Mouse (Mus musculus): Measurements from ENCODE around the gene Vmn1r6. TPM values are rescaled to one million over a fixed set of nuclear protein-coding genes. Genes with fewer than 3 reads are reported as not detected.
"Not testable (repeated sequence)": the region's sequence is repeated elsewhere in the genome, so short reads cannot be mapped to it uniquely, and the experiment has no call there.

Vmn1r6 gene
- total RNA-seq (2021): not detected
- long read RNA-seq, experiment 1: 0 reads
- long read RNA-seq, experiment 2: 0 reads

DNA sequence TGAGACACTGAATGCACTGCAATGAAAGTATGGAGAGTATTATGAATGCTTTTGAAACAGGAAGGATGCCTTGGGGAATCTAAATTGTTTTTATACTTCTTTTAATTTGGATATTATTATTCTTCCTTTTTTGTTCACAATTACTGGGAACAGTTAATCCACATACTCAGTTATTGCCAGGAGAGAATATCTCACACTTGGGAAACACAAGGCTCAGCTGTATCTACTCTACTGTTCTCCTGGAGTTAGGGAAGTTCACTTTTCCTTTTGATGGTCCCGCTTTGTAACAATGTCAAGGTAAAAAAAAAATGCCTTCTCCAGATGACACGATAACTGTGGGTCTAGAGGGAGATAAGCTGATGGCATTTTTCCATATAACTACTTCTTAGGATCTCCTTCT is at the start of gene Vmn1r6:
TSS of gene Vmn1r6 (plus strand) at position 301 of the 400 bp plus-strand sequence.
- intact Hi-C loops (cut with DNase I; ENCODE audit: low total_unique reads): no loop called here
- DNase-seq: no peak

DNA sequence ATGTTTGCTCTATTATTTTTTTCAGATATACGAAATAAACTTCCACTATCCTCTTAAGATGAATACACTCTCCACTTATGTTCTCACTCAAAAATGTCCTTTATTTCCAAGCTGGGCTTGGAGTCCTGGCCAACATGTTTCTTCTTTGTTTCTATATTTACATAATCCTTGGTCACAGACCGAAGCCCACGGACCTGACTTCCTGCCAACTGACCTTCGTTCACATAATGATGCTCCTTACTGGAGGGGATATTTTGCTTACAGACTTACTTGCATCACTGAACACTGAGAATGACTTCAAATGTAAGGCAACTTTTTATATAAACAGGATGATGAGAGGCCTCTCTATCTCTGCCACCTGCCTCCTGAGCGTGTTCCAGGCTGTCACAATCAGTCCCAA is 40.6 kb upstream of the Vmn1r6 start:
- intact Hi-C loops (cut with DNase I; ENCODE audit: low total_unique reads): no loop called here
- no peak for DNase-seq

DNA sequence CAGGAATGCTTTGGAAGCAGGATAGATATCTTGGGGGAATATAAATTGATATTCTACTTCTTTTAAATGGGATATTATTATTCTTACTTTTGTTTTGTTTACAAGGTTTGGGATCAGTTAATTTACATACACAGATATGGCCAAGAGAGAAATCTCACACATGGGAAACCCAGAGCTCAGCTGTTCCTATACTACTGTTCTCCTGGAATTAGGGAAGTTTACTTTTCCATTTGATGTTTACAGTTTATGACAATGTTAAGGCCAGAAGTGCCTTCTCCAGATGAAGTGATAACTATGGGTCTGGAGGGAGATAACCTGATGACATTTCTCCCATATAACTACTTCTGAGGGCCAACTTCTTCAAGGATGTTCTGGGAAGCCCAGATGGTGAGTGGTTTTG is 27.1 kb upstream of the Vmn1r6 start, which contains the start of gene Vmn1r5:
TSS of gene Vmn1r5 (plus strand) at position 301 of the 400 bp plus-strand sequence.
- intact Hi-C loops (cut with DNase I; ENCODE audit: low total_unique reads): no loop called here

DNA sequence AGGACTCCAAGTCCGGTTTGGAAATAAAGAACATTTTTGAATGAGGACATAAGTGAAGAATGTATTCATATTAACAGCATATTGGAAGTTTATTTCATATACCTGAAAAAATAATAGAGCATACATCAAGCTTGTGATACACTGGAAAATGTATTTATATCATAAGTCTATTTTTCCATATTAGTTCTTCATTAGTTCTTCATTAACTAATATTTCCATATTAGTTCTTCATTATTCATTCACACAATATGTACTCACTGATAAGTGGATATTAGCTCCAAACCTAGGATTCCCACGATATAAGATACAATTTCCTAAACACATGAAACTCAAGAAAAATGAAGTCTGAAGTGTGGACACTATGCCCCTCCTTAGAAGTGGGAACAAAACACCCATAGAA is 28.2 kb downstream of the Vmn1r6 start, which contains the start of gene Vmn1r7:
TSS of gene Vmn1r7 (minus strand) at position 101 of the 400 bp plus-strand sequence.
- intact Hi-C loops (cut with DNase I; ENCODE audit: low total_unique reads); DNase-seq: not testable (repeated sequence)

More for the DNA sequence above, 27.1 kb upstream of the Vmn1r6 start, which contains the start of gene Vmn1r5:
- DNase-seq: no peak

DNA sequence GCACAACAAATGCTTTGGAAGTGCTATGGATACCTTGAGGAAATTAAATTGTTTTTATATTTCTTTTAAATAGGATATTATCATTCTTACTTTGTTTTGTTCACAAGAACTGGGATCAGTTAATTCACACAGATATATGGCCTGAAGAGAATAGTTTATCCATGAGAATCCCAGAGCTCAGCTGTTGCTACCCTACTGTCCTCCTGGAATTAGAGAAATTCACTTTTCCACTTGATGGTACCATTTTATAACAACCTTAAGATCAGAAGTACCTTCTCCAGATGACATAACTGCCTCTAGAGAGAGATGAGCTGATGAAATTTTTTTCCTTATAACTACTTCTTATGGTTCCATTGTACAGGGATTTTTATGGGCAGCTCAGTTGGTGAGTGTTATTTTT is 34.9 kb downstream of the Vmn1r6 start, which contains the start of gene Vmn1r8:
TSS of gene Vmn1r8 (plus strand) at position 301 of the 400 bp plus-strand sequence.
- intact Hi-C loops (cut with DNase I; ENCODE audit: low total_unique reads): no loop called here
- DNase-seq: no peak

DNA sequence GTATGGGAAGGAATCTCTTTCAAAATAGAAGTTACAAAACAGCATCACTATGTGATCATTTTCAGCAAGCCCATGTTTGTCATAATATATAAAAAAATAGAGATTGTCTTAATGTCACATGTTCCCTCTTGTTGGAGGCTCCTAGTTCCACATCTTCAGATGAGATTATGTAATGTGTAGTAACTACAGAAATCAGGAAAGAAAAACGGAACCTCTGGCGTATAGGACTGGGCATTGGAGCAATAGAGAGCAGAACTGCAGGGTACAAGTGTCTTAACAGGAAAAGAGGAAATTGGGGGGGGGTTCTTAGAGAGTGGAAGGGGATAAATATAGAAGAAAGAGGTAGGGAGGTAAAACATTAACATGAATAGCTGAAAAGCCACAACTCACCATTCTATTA is 37.6 kb downstream of the Vmn1r6 start:
- DNase-seq: no peak
- intact Hi-C loops (cut with DNase I; ENCODE audit: low total_unique reads): no loop called here

Other genes starting within 250 kb of the Vmn1r6 start
- 10 to 100 TPM; 19.0 to 20.1 TPM for gene Kbtbd2, start 199.4 kb upstream of the Vmn1r6 start, total RNA-seq (2021)
- gene Fkbp9, start 165.2 kb upstream of the Vmn1r6 start, total RNA-seq (2021): 10 to 100 TPM; 78.4 to 90.1 TPM
- gene Nt5c3, start 73.3 kb upstream of the Vmn1r6 start, total RNA-seq (2021): 10 to 100 TPM; 53.9 to 58.8 TPM
- gene Vmn1r4, start 73.2 kb upstream of the Vmn1r6 start, total RNA-seq (2021): under 1 TPM; 0.10 to 0.18 TPM
- gene Vmn1r5, start 27.0 kb upstream of the Vmn1r6 start, total RNA-seq (2021): not detected
- not detected for gene Vmn1r7, start 28.1 kb downstream of the Vmn1r6 start, total RNA-seq (2021)
- gene Vmn1r8, start 35.0 kb downstream of the Vmn1r6 start, total RNA-seq (2021): not detected
- not detected for gene Vmn1r9, start 69.5 kb downstream of the Vmn1r6 start, total RNA-seq (2021)
- not detected for gene Vmn1r10, start 112.2 kb downstream of the Vmn1r6 start, total RNA-seq (2021)
- not detected for gene Vmn1r11, start 136.2 kb downstream of the Vmn1r6 start, total RNA-seq (2021)
- not detected for gene Vmn1r12, start 159.7 kb downstream of the Vmn1r6 start, total RNA-seq (2021)
- gene Vmn1r13, start 206.0 kb downstream of the Vmn1r6 start, total RNA-seq (2021): not detected
- gene Vmn1r14, start 234.4 kb downstream of the Vmn1r6 start, total RNA-seq (2021): not detected